17 mouse cellular contexts compared by ENCODE assay signal in genomic region chr16:18373632-18374031, GRCm38 (mm10).
"Had no signal": no experiment of that assay in that cellular context is flagged by ENCODE, and none has a peak within 500 bp of the region (broad histone marks: within the 10 kb centered on the region; RNA-seq: fewer than 3 reads in every experiment).

No protein-coding gene starts in this region.

- H3K4me2 ChIP-seq: neural tube, embryonic 12.5 days; neural tube, embryonic 13.5 days; neural tube, embryonic 15.5 days; stomach, embryonic 15.5 days had no signal

- H3K4me3 ChIP-seq: neural tube, embryonic 12.5 days; neural tube, embryonic 13.5 days; neural tube, embryonic 15.5 days; stomach, embryonic 15.5 days had no signal

- H3K27ac ChIP-seq: neural tube, embryonic 12.5 days; neural tube, embryonic 13.5 days; neural tube, embryonic 15.5 days; stomach, embryonic 15.5 days; stomach, postnatal 0 days had no signal

- H3K9ac ChIP-seq: neural tube, embryonic 12.5 days; neural tube, embryonic 13.5 days; neural tube, embryonic 15.5 days; stomach, embryonic 15.5 days had no signal

- H3K36me3 ChIP-seq: neural tube, embryonic 12.5 days; neural tube, embryonic 15.5 days; stomach, embryonic 15.5 days had no signal

- H3K27me3 ChIP-seq: neural tube, embryonic 12.5 days; neural tube, embryonic 13.5 days; neural tube, embryonic 15.5 days; stomach, embryonic 15.5 days had no signal

- DNase-seq: retina, postnatal 1 day; right cerebral cortex, adult 18-20 months; right cerebral cortex, postnatal 14 days; right cerebral cortex, postnatal 25 days; right cerebral cortex, postnatal 4 days; spleen, adult 18-20 months; thymus, adult 18-20 months; thymus, adult 2 months; thymus, postnatal 14 days; thymus, postnatal 25 days; thymus, postnatal 36 days; thymus, postnatal 4 days had no signal

- H3K9me3 ChIP-seq: neural tube, embryonic 12.5 days; neural tube, embryonic 13.5 days; neural tube, embryonic 15.5 days; stomach, embryonic 15.5 days had no signal
